Mouse (Mus musculus) hindbrain, embryonic 10.5 days (tissue): ENCODE measurements around the gene Atp4b. TPM values are rescaled to one million over a fixed set of nuclear protein-coding genes. Genes with fewer than 3 reads are reported as not detected.

ENCODE experiments used
- DNase-seq: peaks from one replicate; pipeline ENCODE4 v3.0.0-alpha.2; 2017; ENCODE audit warnings: low spot score
- H3K27ac ChIP-seq: fragments of 300-500 bp; sonication (generic); 2 replicates; pipeline ENCODE4 v1.5.1; 2016; ENCODE audit warnings: mild to moderate bottlenecking, moderate library complexity
- H3K27me3 ChIP-seq: fragments of 300-500 bp; sonication (generic); 2 replicates; pipeline ENCODE4 v1.6.1; 2016; ENCODE audit warnings: mild to moderate bottlenecking; ENCODE audit not compliant: poor library complexity, insufficient read depth, severe bottlenecking
- H3K36me3 ChIP-seq: fragments of 300-500 bp; sonication (generic); 2 replicates; pipeline ENCODE4 v1.6.1; 2016; ENCODE audit warnings: mild to moderate bottlenecking, moderate library complexity
- H3K4me1 ChIP-seq: fragments of 300-500 bp; sonication (generic); replicated peaks from 2 replicates; pipeline ENCODE4 v1.6.1; 2016; ENCODE audit warnings: mild to moderate bottlenecking
- H3K4me3 ChIP-seq: fragments of 300-500 bp; sonication (generic); 2 replicates; pipeline ENCODE4 v1.5.1; 2016; ENCODE audit warnings: mild to moderate bottlenecking, moderate library complexity
- H3K9me3 ChIP-seq: fragments of 300-500 bp; sonication (generic); 2 replicates; pipeline ENCODE4 v1.6.1; 2016; ENCODE audit warnings: mild to moderate bottlenecking, moderate library complexity
- WGBS: fragments of 180-500 bp; shearing (Covaris S2); methylation state at CpG from one replicate; pipeline ENCODE4 v1.1.7; 2016; 5-methylcytosine and 5-hydroxymethylcytosine counted together
- polyA plus RNA-seq: library from polyadenylated mRNA; unstranded; fragments of >200 nt; fragmentation: Nextera tagmentation; extraction: Ambion mirVana; gene quantifications from 2 replicates; pipeline ENCODE4 v1.2.1, GENCODE M21; 2016

Atp4b gene
- polyA plus RNA-seq, 1 experiment from 2014 or later, result 0.18 TPM

DNA sequence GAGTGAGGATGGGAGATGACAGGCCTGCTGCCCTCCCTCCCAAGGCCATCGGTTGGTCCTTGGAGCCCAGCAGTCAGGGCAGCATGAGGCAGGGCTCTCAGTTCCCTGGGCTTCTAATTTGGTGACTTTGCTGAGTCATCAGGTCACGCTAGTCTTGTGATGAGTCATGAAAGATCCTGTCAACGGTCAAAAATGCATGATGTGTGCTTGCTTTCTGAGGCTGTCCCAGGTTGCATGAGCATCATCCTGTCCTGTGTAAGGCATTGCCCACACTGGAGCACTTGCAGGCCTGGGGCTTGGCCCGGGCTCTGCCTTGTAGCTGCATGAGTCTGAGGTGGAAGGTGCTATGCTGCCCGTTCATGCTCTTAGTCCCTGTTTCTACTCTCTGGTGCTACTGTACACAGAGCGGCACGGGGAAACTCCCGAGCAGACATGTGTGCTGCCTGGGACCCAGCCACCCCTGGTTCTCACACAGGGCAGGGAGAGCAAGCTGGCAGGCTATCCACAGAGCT, 23.4 kb downstream of the Atp4b start:
- H3K9me3 ChIP-seq, result no peaks in the 10 kb centered on the region
- WGBS, result 95% methylated on average over 8 of the region's 8 CpGs
- no peak for DNase-seq
- no peaks in the 10 kb centered on the region for H3K4me1 ChIP-seq
- no peak overlapping the region for H3K27ac ChIP-seq
- peaks cover 97% of the 10 kb centered on the region for H3K36me3 ChIP-seq
- no peak overlapping the region for H3K4me3 ChIP-seq
- no peaks in the 10 kb centered on the region for H3K27me3 ChIP-seq

- Histone ChIP-seq H3K36me3 (peaks cover 100% of the 10 kb centered on the region), H3K27me3 (no peaks in the 10 kb centered on the region), H3K4me3 (no peak overlapping the region), H3K27ac (no peak overlapping the region), H3K4me1 (no peaks in the 10 kb centered on the region), H3K9me3 (peaks cover 9% of the 10 kb centered on the region)
- 98% methylated on average over 6 of the region's 6 CpGs for WGBS
- DNase-seq, result peak; percentile 19
Observed at GRCm38 (mm10) chr8:13361865-13362264, 34.8 kb downstream of the Atp4b start.

- peaks cover 100% of the 10 kb centered on the region for H3K36me3 ChIP-seq
- no peaks in the 10 kb centered on the region for H3K27me3 ChIP-seq
- WGBS, result 95% methylated on average over 7 of the region's 7 CpGs
- no peak overlapping the region for H3K4me3 ChIP-seq
- no peak for DNase-seq
- H3K27ac ChIP-seq, result no peak overlapping the region
- peaks cover 9% of the 10 kb centered on the region for H3K9me3 ChIP-seq
- H3K4me1 ChIP-seq, result no peaks in the 10 kb centered on the region
Observed at GRCm38 (mm10) chr8:13360213-13360612, 36.4 kb downstream of the Atp4b start.

GRCm38 (mm10) chr8:13356681-13357080, 39.9 kb downstream of the Atp4b start:
- Histone ChIP-seq H3K4me3 (no peak overlapping the region), H3K36me3 (peaks cover 100% of the 10 kb centered on the region), H3K27ac (no peak overlapping the region), H3K4me1 (no peaks in the 10 kb centered on the region), H3K9me3 (peaks cover 6% of the 10 kb centered on the region), H3K27me3 (no peaks in the 10 kb centered on the region)
- no peak for DNase-seq
- 90% methylated on average over 10 of the region's 10 CpGs for WGBS

DNA sequence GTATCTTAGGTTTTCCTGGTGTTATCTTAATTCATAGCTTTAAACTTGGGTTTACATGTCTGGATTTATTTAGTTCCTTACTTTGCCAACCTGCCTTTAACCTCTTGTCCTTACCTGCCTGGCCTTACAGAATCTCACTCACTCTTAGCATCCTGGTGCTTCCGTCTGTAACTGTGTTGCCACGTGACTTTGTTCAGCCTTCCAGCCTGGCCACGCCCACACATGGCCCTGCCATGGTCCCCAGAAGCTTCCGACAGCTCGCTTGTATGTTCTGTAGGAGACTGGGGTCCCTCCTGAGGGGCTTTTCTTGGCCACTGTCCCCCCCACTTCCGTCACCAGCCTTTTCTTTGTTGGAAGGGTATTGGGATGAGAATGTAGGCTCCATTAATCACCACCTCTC, 40.4 kb downstream of the Atp4b start:
- H3K27me3 ChIP-seq, result no peaks in the 10 kb centered on the region
- 92% methylated on average over 6 of the region's 6 CpGs for WGBS
- no peak for DNase-seq
- H3K36me3 ChIP-seq, result peaks cover 100% of the 10 kb centered on the region
- H3K4me3 ChIP-seq, result no peak overlapping the region
- no peak overlapping the region for H3K27ac ChIP-seq
- H3K4me1 ChIP-seq, result no peaks in the 10 kb centered on the region
- peaks cover 1% of the 10 kb centered on the region; the same call in 1 of the 2 replicates for H3K9me3 ChIP-seq

DNA sequence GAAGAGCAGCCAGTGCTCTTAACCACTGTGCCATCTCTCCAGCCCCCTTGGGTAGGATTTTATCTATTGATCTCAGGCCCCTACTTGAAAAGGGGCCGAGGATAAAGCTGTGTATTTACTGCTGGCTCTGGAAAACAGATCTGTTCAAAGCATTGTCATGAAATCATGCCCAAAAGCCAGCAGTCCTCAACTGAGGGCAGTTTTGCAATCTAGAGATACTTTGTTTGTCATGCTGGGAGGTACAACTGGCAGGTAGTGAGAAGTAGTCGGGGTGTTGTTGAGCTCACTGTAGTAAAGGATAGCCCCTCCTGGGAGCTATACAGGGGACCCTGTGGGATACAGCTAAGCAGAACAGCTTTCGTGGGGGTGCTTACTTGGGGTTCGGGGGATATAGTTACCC, 42.7 kb downstream of the Atp4b start:
- H3K27me3 ChIP-seq, result no peaks in the 10 kb centered on the region
- H3K9me3 ChIP-seq, result no peaks in the 10 kb centered on the region
- 90% methylated on average over 4 of the region's 4 CpGs for WGBS
- H3K27ac ChIP-seq, result no peak overlapping the region
- H3K4me1 ChIP-seq, result no peaks in the 10 kb centered on the region
- peaks cover 100% of the 10 kb centered on the region for H3K36me3 ChIP-seq
- no peak overlapping the region for H3K4me3 ChIP-seq
- DNase-seq, result no peak

DNA sequence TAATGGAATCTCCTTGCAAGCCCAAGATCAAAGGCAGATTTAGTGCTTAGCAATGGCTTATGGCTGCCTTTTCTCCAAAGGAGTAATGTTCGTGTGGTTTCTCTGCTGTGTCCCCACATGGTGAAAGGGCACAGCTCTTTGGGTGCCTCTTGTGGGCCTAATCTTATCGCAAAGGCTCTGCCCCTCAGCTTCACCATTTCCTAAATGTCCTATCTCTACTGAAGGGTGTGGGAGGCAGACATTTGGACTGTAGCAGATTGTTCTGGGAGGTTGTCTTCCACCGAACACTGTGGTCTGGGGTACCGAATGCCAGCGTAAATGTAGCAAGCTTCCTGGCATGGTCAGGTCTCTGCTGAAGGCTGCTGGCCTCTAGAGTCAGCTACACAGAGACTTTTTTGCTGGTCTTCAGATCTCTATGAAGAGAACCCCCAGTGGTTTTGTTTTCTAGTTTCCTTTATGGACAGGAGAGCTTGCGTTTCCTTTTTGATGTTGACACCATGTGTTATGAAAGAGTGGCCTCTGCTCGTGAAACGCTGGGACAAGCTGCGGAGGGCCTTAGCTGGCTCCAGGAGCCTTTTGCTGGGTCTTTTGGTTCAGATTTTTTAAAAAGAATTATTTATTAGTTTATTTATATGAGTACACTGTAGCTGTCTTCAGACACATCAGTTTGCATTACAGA, 43.3 kb downstream of the Atp4b start:
- no peak for DNase-seq
- Histone ChIP-seq H3K4me3 (no peak overlapping the region), H3K4me1 (no peaks in the 10 kb centered on the region), H3K9me3 (no peaks in the 10 kb centered on the region), H3K36me3 (peaks cover 100% of the 10 kb centered on the region), H3K27ac (no peak overlapping the region), H3K27me3 (no peaks in the 10 kb centered on the region)
- WGBS, result 91% methylated on average over 9 of the region's 9 CpGs

DNA sequence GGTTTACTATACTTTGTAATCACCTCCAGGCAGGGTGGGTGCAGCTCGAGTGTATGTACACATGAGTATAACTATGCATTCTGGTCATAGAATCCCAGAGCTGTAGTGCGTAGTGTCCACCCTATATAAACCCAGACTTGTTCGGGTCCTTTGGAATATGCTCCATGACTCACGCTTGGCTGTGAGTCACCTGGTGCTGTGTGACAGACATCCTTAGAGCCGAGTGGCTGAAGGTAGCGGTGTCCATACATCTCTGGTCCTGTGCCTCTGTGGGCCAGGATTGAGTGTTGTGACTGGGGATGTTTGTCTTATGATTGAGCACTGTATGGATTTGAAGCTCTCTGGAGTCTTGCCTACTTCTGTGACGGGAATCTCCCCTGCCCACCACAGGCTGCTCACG, 44.0 kb downstream of the Atp4b start:
- 91% methylated on average over 8 of the region's 8 CpGs for WGBS
- Histone ChIP-seq H3K36me3 (peaks cover 100% of the 10 kb centered on the region), H3K27me3 (no peaks in the 10 kb centered on the region), H3K4me1 (no peaks in the 10 kb centered on the region), H3K4me3 (no peak overlapping the region), H3K9me3 (no peaks in the 10 kb centered on the region), H3K27ac (no peak overlapping the region)
- DNase-seq, result no peak

DNA sequence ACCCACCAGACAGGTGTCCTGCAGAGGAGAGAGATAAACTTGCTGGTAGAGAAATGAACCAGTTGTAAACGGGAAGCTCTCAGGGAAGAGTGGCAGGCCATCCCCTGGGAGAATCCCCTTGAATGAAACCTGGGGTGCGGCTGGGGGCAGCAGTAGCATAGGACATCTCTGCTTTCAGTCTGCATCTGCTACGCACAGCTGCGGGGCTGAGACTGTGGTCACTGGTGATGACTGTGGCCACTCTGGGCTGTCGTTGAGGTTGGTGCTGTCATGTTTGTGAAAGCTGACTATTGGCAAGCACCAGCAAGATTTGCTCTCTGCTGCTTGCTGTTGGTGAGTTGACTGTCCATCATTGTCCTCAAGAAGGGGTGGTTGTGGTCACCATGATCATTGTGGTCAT, 45.0 kb downstream of the Atp4b start:
- H3K27ac ChIP-seq, result no peak overlapping the region
- WGBS, result 91% methylated on average over 5 of the region's 5 CpGs
- no peak overlapping the region for H3K4me3 ChIP-seq
- DNase-seq, result no peak
- peaks cover 100% of the 10 kb centered on the region for H3K36me3 ChIP-seq
- no peaks in the 10 kb centered on the region for H3K9me3 ChIP-seq
- H3K4me1 ChIP-seq, result no peaks in the 10 kb centered on the region
- no peaks in the 10 kb centered on the region for H3K27me3 ChIP-seq

- no peak overlapping the region for H3K4me3 ChIP-seq
- peaks cover 100% of the 10 kb centered on the region for H3K36me3 ChIP-seq
- 92% methylated on average over 7 of the region's 7 CpGs for WGBS
- no peaks in the 10 kb centered on the region for H3K9me3 ChIP-seq
- no peaks in the 10 kb centered on the region for H3K4me1 ChIP-seq
- H3K27ac ChIP-seq, result no peak overlapping the region
- H3K27me3 ChIP-seq, result no peaks in the 10 kb centered on the region
- no peak for DNase-seq
Observed at GRCm38 (mm10) chr8:13350052-13350451, 46.6 kb downstream of the Atp4b start.

DNA sequence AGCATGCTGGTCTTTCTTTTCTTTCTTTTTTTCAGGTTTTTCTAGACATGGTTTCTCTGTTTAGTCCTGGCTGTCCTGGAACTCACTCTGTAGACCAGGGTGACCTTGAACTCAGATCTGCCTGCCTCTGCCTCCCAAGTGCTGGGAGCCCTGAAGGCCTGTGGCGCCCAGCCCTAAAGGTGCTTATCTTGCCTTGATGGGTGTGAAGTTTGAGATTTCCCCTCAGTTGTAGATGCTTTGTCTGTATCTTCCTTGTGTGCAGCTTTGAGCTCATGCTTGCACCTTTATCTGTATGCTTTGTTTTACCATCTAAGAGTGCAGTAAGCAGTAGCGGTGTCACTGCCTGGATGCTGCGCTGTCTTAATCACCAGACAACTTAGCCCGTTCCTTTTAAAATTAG, 53.5 kb downstream of the Atp4b start:
- Histone ChIP-seq H3K27me3 (no peaks in the 10 kb centered on the region), H3K9me3 (no peaks in the 10 kb centered on the region), H3K27ac (no peak overlapping the region), H3K4me3 (no peak overlapping the region), H3K36me3 (peaks cover 81% of the 10 kb centered on the region), H3K4me1 (peaks cover 23% of the 10 kb centered on the region)
- WGBS, result 97% methylated on average over 4 of the region's 4 CpGs
- DNase-seq, result no peak

- Histone ChIP-seq H3K4me1 (peaks cover 28% of the 10 kb centered on the region), H3K36me3 (peaks cover 73% of the 10 kb centered on the region), H3K27me3 (no peaks in the 10 kb centered on the region), H3K27ac (no peak overlapping the region), H3K9me3 (no peaks in the 10 kb centered on the region), H3K4me3 (no peak overlapping the region)
- 76% methylated on average over 2 of the region's 2 CpGs for WGBS
- DNase-seq, result no peak
Observed at GRCm38 (mm10) chr8:13342340-13342739, 54.3 kb downstream of the Atp4b start.

- Histone ChIP-seq H3K9me3 (no peaks in the 10 kb centered on the region), H3K27me3 (no peaks in the 10 kb centered on the region), H3K27ac (peak overlapping the region; percentile 30; the same call in 1 of the 2 replicates), H3K4me1 (peaks cover 28% of the 10 kb centered on the region), H3K36me3 (peaks cover 56% of the 10 kb centered on the region), H3K4me3 (peak overlapping the region; percentile 98)
- WGBS, result 89% methylated on average over 8 of the region's 8 CpGs
- DNase-seq, result no peak
Observed at GRCm38 (mm10) chr8:13340650-13341049, 56.0 kb downstream of the Atp4b start.

DNA sequence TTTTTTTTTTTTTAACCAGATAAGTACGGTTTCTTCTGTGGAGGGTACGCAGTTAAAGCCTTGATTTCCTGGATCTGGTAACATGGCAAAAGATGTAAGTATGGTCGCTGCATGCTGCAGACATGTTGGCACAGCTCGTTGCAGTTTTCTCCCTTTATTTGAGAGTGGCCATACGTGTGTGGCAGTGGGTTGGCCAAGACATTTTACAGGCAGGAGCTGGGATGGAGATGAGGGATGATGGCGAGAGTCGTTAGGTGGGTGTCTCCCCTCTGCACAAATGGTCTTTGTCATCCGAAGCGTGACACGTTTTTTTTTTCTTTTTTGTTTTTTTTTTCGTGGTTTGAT, 57.0 kb downstream of the Atp4b start:
- Histone ChIP-seq H3K4me1 (peaks cover 28% of the 10 kb centered on the region), H3K36me3 (peaks cover 46% of the 10 kb centered on the region), H3K9me3 (no peaks in the 10 kb centered on the region), H3K27me3 (no peaks in the 10 kb centered on the region), H3K27ac (peak overlapping the region; percentile 98), H3K4me3 (peak overlapping the region; percentile 98)
- 8% methylated on average over 11 of the region's 11 CpGs for WGBS
- DNase-seq, result no peak
